ENCODE assay signal across 8 mouse cellular contexts in genomic region chr12:112897522-112898212, GRCm38 (mm10). TPM values are rescaled to one million over a fixed set of nuclear protein-coding genes. Genes with fewer than 3 reads are reported as not detected.
A peak's percentile ranks its signal among the peaks of the same experiment; 100 is the strongest.
DNase-seq lines count a peak whose midpoint lies in the region; ATAC-seq and TF ChIP-seq lines count a peak whose summit lies in the region.

No protein-coding gene starts in this region.

- H3K4me1 ChIP-seq in intestine, embryonic 16.5 days (ENCODE audit: control insufficient read depth, insufficient read depth, low read length) = peaks cover 4% of the 10 kb centered on the region; the same call in 1 of the 2 replicates
- H3K4me1 ChIP-seq in lung, postnatal 0 days (ENCODE audit: insufficient read depth, low read depth, low read length) = peaks cover 11% of the 10 kb centered on the region

- TF ChIP-seq CTCF in lung, postnatal 0 days (IDR thresholded peaks at IDR 0.05) = no peak

- H3K9me3 ChIP-seq in intestine, embryonic 16.5 days (ENCODE audit: control insufficient read depth, low read length) = no peaks in the 10 kb centered on the region
- H3K9me3 ChIP-seq in lung, postnatal 0 days (ENCODE audit: low read length) = no peaks in the 10 kb centered on the region

- no peak overlapping the region for H3K4me2 ChIP-seq in intestine, embryonic 16.5 days (ENCODE audit: low read depth, low read length)
- peak overlapping the region; percentile 2; the same call in 1 of the 2 replicates for H3K4me2 ChIP-seq in lung, postnatal 0 days (replicated peaks; ENCODE audit: low read depth, low read length)

- no peak overlapping the region for H3K4me3 ChIP-seq in intestine, embryonic 16.5 days (ENCODE audit: low read length)
- H3K4me3 ChIP-seq in lung, postnatal 0 days (ENCODE audit: low read depth, low read length) = no peak overlapping the region

- peak; percentile 65 for DNase-seq in gastrocnemius, adult 18-20 months (ENCODE audit: low spot score)
- DNase-seq in gastrocnemius, postnatal 4 days (ENCODE audit: low spot score in 2 of 2) = no peak
- peak; percentile 99 for DNase-seq in heart, adult 11 months
- peak; percentile 90 for DNase-seq in lung, postnatal 0 days (ENCODE audit: low spot score)
- peak; percentile 82 for DNase-seq in retina, embryonic 14.5 days (ENCODE audit: low spot score)
- DNase-seq in layer of hippocampus, postnatal 36 days = no peak
- DNase-seq in testis, postnatal 14 days (ENCODE audit: low spot score) = no peak

- TF ChIP-seq EP300 in lung, postnatal 0 days (IDR thresholded peaks at IDR 0.05) = peak; percentile 94

- 31% methylated on average over 16 of the region's 16 CpGs for WGBS in intestine, embryonic 16.5 days
- 17% methylated on average over 16 of the region's 16 CpGs for WGBS in lung, postnatal 0 days

- H3K36me3 ChIP-seq in intestine, embryonic 16.5 days (ENCODE audit: control insufficient read depth, insufficient read depth, low read length) = no peaks in the 10 kb centered on the region
- H3K36me3 ChIP-seq in lung, postnatal 0 days (ENCODE audit: insufficient read depth, low read length) = no peaks in the 10 kb centered on the region

- peak; percentile 83 for ATAC-seq in intestine, embryonic 16.5 days
- ATAC-seq in lung, postnatal 0 days = peak; percentile 96

- no peak overlapping the region for H3K9ac ChIP-seq in intestine, embryonic 16.5 days (ENCODE audit: low read depth, low read length)
- H3K9ac ChIP-seq in lung, postnatal 0 days (replicated peaks; ENCODE audit: low read depth) = no peak overlapping the region

- H3K27me3 ChIP-seq in intestine, embryonic 16.5 days (replicated peaks; ENCODE audit: control insufficient read depth, insufficient read depth, low read length) = no peaks in the 10 kb centered on the region
- H3K27me3 ChIP-seq in lung, postnatal 0 days (replicated peaks; ENCODE audit: insufficient read depth, low read length) = no peaks in the 10 kb centered on the region

- no peak overlapping the region for H3K27ac ChIP-seq in intestine, embryonic 16.5 days (ENCODE audit: low read length)
- peak overlapping the region; percentile 69 for H3K27ac ChIP-seq in lung, postnatal 0 days (ENCODE audit: low read length)

RNA-seq across cellular contexts. Expression of gene Gpr132, which starts 29.6 kb away (rescaled TPM):
- under 1 TPM in 1 of 2 experiments, not detected in 1; 0.14 TPM for total RNA-seq in gastrocnemius, adult 18-20 months (2021)
- under 1 TPM; 0.10 to 0.18 TPM for total RNA-seq in gastrocnemius, postnatal 4 days (2021)
- 0.40 and 0.48 TPM in 2 replicates for polyA plus RNA-seq in intestine, embryonic 16.5 days (2015; fragmentation: Nextera tagmentation; extraction: Ambion mirVana)
- 0.25 and 0.40 TPM in 2 replicates for polyA plus RNA-seq in lung, postnatal 0 days (2015; fragmentation: Nextera tagmentation; extraction: Ambion mirVana)
- not detected for total RNA-seq in layer of hippocampus, postnatal 36 days (2021)

RNA-seq across cellular contexts. Expression of gene Jag2, which starts 31.9 kb away (rescaled TPM):
- total RNA-seq in gastrocnemius, adult 18-20 months (2021) = 10 to 100 TPM; 22.1 to 24.0 TPM
- 10 to 100 TPM; 60.4 to 60.8 TPM for total RNA-seq in gastrocnemius, postnatal 4 days (2021)
- 2.2 and 2.4 TPM in 2 replicates for polyA plus RNA-seq in intestine, embryonic 16.5 days (2015; fragmentation: Nextera tagmentation; extraction: Ambion mirVana)
- 6.0 and 7.7 TPM in 2 replicates for polyA plus RNA-seq in lung, postnatal 0 days (2015; fragmentation: Nextera tagmentation; extraction: Ambion mirVana)
- total RNA-seq in layer of hippocampus, postnatal 36 days (2021) = 10 to 100 TPM; 43.8 to 45.6 TPM

RNA-seq across cellular contexts. Expression of gene Nudt14, which starts 44.3 kb away (rescaled TPM):
- 1 to 10 TPM; 6.5 to 7.6 TPM for total RNA-seq in gastrocnemius, adult 18-20 months (2021)
- total RNA-seq in gastrocnemius, postnatal 4 days (2021) = 10 to 100 TPM; 23.7 to 27.2 TPM
- polyA plus RNA-seq in intestine, embryonic 16.5 days (2015; fragmentation: Nextera tagmentation; extraction: Ambion mirVana) = 100 and 102 TPM in 2 replicates
- 101 TPM in 2 replicates for polyA plus RNA-seq in lung, postnatal 0 days (2015; fragmentation: Nextera tagmentation; extraction: Ambion mirVana)
- 10 to 100 TPM; 11.4 to 13.1 TPM for total RNA-seq in layer of hippocampus, postnatal 36 days (2021)

Comparison
In these comparisons a context has a peak if more than half of its experiments do, and no peak if none do; other contexts are left out.
1. DNase-seq: peak in gastrocnemius, adult 18-20 months (single experiment), heart, adult 11 months (single experiment), lung, postnatal 0 days (single experiment) and retina, embryonic 14.5 days (single experiment); none in gastrocnemius, postnatal 4 days (0 of 2), layer of hippocampus, postnatal 36 days (0 of 2) and testis, postnatal 14 days (single experiment).